Mouse (Mus musculus) small intestine, adult 2 months (tissue): ENCODE data around the gene Pias4. TPM values are rescaled to one million over a fixed set of nuclear protein-coding genes. Genes with fewer than 3 reads are reported as not detected.

Experiments
- H3K27ac ChIP-seq: fragments of 200-500 bp; 2 replicates; pipeline ENCODE4 v1.5.1; 2012; ENCODE audit warnings: low read depth, low read length, control low read depth, inconsistent platforms; ENCODE audit not compliant: insufficient read depth
- H3K27me3 ChIP-seq: fragments of 200-500 bp; 2 replicates; pipeline ENCODE4 v1.6.1; 2012; ENCODE audit warnings: mild to moderate bottlenecking, moderate library complexity, low read length, inconsistent platforms; ENCODE audit not compliant: control insufficient read depth, insufficient read depth
- H3K36me3 ChIP-seq: fragments of 200-500 bp; 2 replicates; pipeline ENCODE4 v1.6.1; 2012; ENCODE audit warnings: mild to moderate bottlenecking, low read length, control low read depth, inconsistent platforms; ENCODE audit not compliant: control insufficient read depth, insufficient read depth
- H3K4me1 ChIP-seq: fragments of 200-500 bp; 2 replicates; pipeline ENCODE4 v1.6.1; 2012; ENCODE audit warnings: low read length, inconsistent platforms, mixed read lengths; ENCODE audit not compliant: control insufficient read depth, insufficient read depth, insufficient read length
- H3K4me3 ChIP-seq: fragments of 200-500 bp; 2 replicates; pipeline ENCODE4 v1.5.1; 2012; ENCODE audit warnings: low read depth, mild to moderate bottlenecking, control low read depth, inconsistent platforms, low read length, moderate library complexity
- CTCF ChIP-seq: fragments of 200-500 bp; IDR thresholded peaks from 2 replicates; pipeline ENCODE4 v1.5.1; 2012; ENCODE audit warnings: low read depth, mild to moderate bottlenecking, control low read depth, inconsistent platforms, low read length, moderate library complexity, mixed read lengths; ENCODE audit not compliant: insufficient replicate concordance, insufficient read length; ENCODE audit errors: extremely low read depth
- POLR2A ChIP-seq: fragments of 200-500 bp; IDR thresholded peaks from 2 replicates; pipeline ENCODE4 v1.6.1; 2012; ENCODE audit warnings: low read depth, mild to moderate bottlenecking, control low read depth, inconsistent platforms, low read length, moderate library complexity
- WGBS: fragments of 180-500 bp; shearing (Covaris S2); methylation state at CpG from one replicate; pipeline ENCODE4 v1.1.7; 2018; 5-methylcytosine and 5-hydroxymethylcytosine counted together
- polyA plus RNA-seq: library from polyadenylated mRNA; depleted of rRNA; stranded (reverse); fragments of >200 nt; gene quantifications from 2 replicates; pipeline ENCODE4 v1.2.3, GENCODE M21; 2012

Gene Pias4
- polyA plus RNA-seq, 1 experiment, result 53.3 TPM

DNA sequence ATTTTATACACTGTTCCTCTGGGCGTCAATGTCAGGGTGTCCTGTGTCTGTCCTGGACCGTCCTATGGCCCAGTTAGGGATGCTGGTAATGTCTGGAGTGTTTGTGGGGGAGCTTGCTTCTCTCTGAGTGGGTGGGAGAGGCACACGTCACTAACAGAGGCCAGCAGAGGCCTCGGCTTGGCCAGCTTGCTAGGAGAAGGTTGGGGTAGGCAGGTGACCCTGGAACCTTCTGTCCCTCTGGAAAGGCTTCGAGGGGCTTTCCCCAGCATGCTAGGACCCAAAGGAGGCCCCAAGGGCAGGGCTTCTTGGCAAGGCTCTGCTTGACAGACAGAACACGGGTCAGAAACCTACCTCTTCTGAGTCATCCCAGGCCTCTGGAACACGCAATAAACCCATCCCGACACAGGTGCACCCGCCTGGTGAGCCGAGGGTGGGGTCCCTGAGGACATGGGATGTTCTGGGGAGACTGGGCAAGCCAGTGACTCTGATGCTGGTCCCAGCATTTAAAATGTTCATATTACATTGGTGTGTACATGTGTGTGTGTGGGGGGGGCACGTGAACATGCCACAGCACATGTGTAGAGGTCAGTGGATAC is 28.8 kb upstream of the Pias4 start:
- H3K27ac ChIP-seq, result 0 out of 2 replicates have a peak overlapping the region, but pooled peaks have one; percentile 22
- 65% methylated on average over 11 of the region's 11 CpGs for WGBS
- peaks cover 23% of the 10 kb centered on the region for H3K4me1 ChIP-seq
- H3K27me3 ChIP-seq, result 0 out of 2 replicates have a peak, but pooled peaks cover 4% of the 10 kb centered on the region
- no peaks in the 10 kb centered on the region for H3K36me3 ChIP-seq
- TF ChIP-seq CTCF (no peak), POLR2A (no peak)
- H3K4me3 ChIP-seq, result no peak overlapping the region

DNA sequence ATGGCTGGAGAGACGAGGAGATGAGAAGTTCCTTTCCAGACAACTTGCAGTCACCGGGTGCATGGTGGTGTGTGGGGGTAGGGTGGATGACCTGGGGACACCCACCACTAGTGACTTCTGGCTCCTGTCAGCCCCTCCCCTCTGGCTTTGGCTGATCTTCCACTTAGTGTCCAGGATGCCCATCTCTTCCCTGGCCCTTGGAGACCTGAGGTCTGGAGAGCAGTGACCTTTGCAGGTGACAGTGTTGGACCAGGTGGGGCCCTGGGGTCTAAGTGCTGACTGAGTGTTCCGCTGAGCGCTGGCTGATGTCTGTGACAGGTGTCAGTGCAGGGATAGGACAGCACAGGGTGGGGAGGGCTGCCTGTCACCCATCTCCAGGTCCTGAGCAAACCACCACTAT is 27.6 kb upstream of the Pias4 start:
- peaks cover 23% of the 10 kb centered on the region for H3K4me1 ChIP-seq
- peaks cover 6% of the 10 kb centered on the region; the same call in 1 of the 2 replicates for H3K36me3 ChIP-seq
- peak overlapping the region; percentile 36 for H3K4me3 ChIP-seq
- 69% methylated on average over 4 of the region's 4 CpGs for WGBS
- TF ChIP-seq POLR2A (no peak), CTCF (no peak)
- H3K27me3 ChIP-seq, result 0 out of 2 replicates have a peak, but pooled peaks cover 4% of the 10 kb centered on the region
- H3K27ac ChIP-seq, result peak overlapping the region; percentile 83

DNA sequence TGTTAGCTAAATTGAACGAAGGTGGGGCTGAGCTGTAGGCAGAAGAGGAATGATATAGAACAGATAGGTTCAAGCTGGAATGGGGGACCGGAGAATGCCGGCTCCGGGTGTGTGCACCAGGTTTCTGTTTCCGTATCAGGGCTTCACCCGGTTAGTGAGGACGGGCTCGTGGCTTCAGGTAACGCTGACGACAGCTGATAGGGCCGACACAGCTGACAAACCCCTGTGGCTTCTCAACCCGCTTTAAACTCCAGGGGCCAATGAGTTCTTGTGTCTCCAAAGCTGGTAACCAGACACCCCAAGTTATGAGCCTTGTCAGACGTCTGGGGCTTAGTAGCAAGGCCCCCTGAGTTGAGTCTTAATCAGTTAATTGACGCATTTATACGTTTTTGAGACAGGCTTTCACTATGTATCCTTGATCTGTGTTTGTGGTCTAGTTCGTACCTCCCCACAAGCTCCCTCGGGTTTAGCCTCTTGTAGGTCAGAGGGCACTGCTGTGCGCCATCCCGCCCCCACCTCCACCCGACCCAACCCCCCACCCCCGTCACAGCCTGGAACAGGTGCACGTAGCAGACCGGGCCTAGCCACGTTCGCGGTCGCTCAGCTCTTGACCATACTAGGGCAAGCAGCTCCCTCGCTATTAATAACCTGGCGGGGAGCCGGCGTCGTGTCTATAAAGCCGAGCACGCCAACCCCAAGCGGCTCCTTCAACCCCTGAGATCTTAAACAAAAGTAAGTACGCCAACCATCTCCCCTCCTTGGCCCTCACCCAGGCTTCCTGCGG is 26.5 kb upstream of the Pias4 start:
- TF ChIP-seq POLR2A (peak; percentile 46; the same call in 1 of the 2 replicates), CTCF (no peak)
- Histone ChIP-seq H3K4me1 (peaks cover 23% of the 10 kb centered on the region), H3K36me3 (peaks cover 9% of the 10 kb centered on the region; the same call in 1 of the 2 replicates), H3K27ac (peak overlapping the region; percentile 83), H3K27me3 (0 out of 2 replicates have a peak, but pooled peaks cover 4% of the 10 kb centered on the region), H3K4me3 (peak overlapping the region; percentile 36)
- 6% methylated on average over 37 of the region's 37 CpGs for WGBS

DNA sequence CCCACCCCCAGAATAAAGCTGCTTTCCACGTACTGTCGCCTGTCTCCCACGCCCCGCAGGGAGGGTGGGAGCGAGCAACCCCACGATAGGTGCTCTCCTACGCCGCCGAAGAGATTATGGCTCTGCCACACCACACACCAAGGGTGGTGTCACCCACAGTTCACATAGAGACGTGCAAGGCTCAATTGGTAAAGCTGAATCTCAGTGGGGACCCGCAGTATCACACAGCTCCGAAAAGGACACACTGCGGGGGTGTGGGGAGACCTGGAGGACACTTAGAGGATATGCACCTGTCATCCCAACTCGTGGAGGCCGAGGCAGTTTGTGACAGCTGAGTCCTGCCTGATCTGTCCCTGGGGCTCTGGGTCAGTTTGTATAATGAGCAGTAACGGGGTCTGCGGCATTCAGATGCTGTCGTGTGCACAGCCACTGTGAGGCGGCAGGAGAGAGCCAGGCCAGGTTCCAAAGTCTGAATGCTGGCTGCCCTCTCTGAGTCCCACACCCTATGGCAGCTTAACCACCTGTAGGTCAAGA is 25.3 kb upstream of the Pias4 start:
- Histone ChIP-seq H3K36me3 (peaks cover 9% of the 10 kb centered on the region; the same call in 1 of the 2 replicates), H3K4me1 (peaks cover 23% of the 10 kb centered on the region), H3K27ac (peak overlapping the region; percentile 61), H3K4me3 (peak overlapping the region; percentile 71), H3K27me3 (0 out of 2 replicates have a peak, but pooled peaks cover 4% of the 10 kb centered on the region)
- 2% methylated on average over 19 of the region's 19 CpGs for WGBS
- TF ChIP-seq POLR2A (no peak), CTCF (no peak)

DNA sequence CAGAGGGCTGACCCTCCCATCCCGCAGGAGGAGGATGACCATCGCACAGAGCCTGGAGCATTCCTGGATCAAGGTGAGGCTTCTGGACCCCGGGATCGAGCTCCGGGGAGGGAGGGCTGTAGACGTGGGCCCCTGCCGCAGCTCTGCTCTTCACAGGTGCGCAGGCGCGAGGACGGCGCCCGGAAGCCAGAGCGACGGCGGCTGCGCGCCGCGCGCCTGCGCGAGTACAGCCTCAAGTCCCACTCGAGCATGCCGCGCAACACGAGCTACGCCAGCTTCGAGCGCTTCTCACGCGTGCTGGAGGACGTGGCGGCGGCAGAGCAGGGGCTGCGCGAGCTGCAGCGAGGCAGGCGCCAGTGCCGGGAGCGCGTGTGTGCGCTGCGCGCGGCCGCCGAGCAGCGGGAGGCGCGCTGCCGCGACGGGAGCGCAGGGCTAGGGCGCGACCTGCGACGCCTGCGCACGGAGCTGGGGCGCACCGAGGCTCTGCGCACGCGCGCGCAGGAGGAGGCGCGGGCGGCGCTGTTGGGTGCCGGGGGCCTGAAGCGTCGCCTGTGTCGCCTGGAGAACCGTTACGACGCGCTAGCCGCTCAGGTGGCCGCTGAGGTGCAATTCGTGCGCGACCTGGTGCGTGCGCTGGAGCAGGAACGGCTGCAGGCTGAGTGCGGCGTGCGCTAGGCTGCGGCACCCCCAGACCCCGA is 24.7 kb upstream of the Pias4 start:
- Histone ChIP-seq H3K36me3 (peaks cover 11% of the 10 kb centered on the region; the same call in 1 of the 2 replicates), H3K27me3 (0 out of 2 replicates have a peak, but pooled peaks cover 4% of the 10 kb centered on the region), H3K4me1 (peaks cover 23% of the 10 kb centered on the region), H3K4me3 (peak overlapping the region; percentile 71), H3K27ac (peak overlapping the region; percentile 79)
- WGBS, result 1% methylated on average over 92 of the region's 93 CpGs
- no peak for TF ChIP-seq POLR2A
- no peak for TF ChIP-seq CTCF

DNA sequence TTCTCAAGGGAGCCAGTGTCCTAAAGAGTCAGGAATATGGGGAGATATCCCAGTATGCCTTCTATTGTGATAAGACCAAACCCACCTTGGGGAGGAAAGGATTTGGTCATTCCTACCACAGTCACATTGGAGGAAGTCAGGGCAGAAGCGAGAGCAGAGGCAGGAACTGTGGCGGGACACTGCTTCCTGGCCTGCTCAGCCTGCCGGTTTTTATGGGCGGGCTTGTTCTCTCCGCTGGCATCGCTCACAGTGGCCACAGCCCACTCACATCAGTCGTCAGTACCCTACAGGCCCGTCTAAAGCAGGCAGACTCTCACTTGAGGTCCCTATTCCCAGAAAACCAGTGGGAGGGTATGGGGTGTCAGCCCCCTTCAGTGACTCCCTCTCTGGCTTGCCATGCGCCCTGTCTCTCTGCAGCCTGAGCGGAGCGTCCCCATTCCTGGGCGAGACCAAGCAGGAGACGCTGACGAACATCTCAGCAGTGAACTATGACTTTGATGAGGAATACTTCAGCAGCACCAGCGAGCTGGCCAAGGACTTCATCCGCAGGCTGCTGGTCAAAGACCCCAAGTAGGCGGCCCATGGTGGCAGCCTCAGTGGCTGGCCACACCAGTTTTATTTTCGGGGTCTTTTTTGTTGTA is 23.7 kb upstream of the Pias4 start:
- Histone ChIP-seq H3K27me3 (0 out of 2 replicates have a peak, but pooled peaks cover 4% of the 10 kb centered on the region), H3K36me3 (peaks cover 15% of the 10 kb centered on the region; the same call in 1 of the 2 replicates), H3K27ac (no peak overlapping the region), H3K4me1 (peaks cover 23% of the 10 kb centered on the region), H3K4me3 (no peak overlapping the region)
- WGBS, result 80% methylated on average over 18 of the region's 18 CpGs
- TF ChIP-seq POLR2A (no peak), CTCF (no peak)
